Mouse (Mus musculus) myocyte (in vitro differentiated cells): ENCODE measurements at regions not wholly inside any gene's neighbourhood (a gene's known extent, or its start where the extent isn't known, plus 50 kb on each side); places are given as distances from the start of the nearest gene placed in this dataset.
"Not testable (repeated sequence)": the region's sequence is repeated elsewhere in the genome, so short reads cannot be mapped to it uniquely, and the experiment has no call there.

Experiments used
- E2F4 ChIP-seq: IDR thresholded peaks from one replicate; pipeline ENCODE4 v1.6.1; 2011; ENCODE audit warnings: mild to moderate bottlenecking, control low read depth, moderate library complexity; ENCODE audit not compliant: insufficient read depth
- MYOD1 ChIP-seq, 3 experiments: IDR thresholded peaks; one replicate each; pipeline ENCODE4 v1.6.1; 2011; ENCODE audit warnings: control low read depth in 2 of 3, low read depth in 2 of 3, mild to moderate bottlenecking in 2 of 3, moderate library complexity in 1 of 3; ENCODE audit not compliant: insufficient read length in 2 of 3, control insufficient read depth in 1 of 3
- MYOG ChIP-seq, 3 experiments: IDR thresholded peaks; one replicate each; pipeline ENCODE4 v1.6.1; 2011; ENCODE audit warnings: control low read depth in 2 of 3, low read depth in 2 of 3, mild to moderate bottlenecking in 2 of 3; ENCODE audit not compliant: insufficient read length in 2 of 3, control insufficient read depth in 1 of 3, insufficient read depth in 1 of 3
- POLR2A ChIP-seq: IDR thresholded peaks from one replicate; pipeline ENCODE4 v1.6.1; 2011; ENCODE audit warnings: low read depth, mild to moderate bottlenecking, control low read depth, moderate library complexity; ENCODE audit not compliant: insufficient read length
- REST ChIP-seq: IDR thresholded peaks from one replicate; pipeline ENCODE4 v1.6.1; 2011; ENCODE audit warnings: mild to moderate bottlenecking, control low read depth, moderate library complexity; ENCODE audit not compliant: insufficient read depth, insufficient read length
- SRF ChIP-seq: IDR thresholded peaks from one replicate; pipeline ENCODE4 v1.6.1; 2011; ENCODE audit warnings: low read depth; ENCODE audit not compliant: control insufficient read depth, insufficient read length
- TCF12 ChIP-seq: IDR thresholded peaks from one replicate; pipeline ENCODE4 v1.6.1; 2011; ENCODE audit warnings: mild to moderate bottlenecking, control low read depth; ENCODE audit not compliant: poor library complexity, insufficient read depth, severe bottlenecking
- TCF3 ChIP-seq: IDR thresholded peaks from one replicate; pipeline ENCODE4 v1.6.1; 2011; ENCODE audit warnings: low read depth, control low read depth; ENCODE audit not compliant: insufficient read length
- USF1 ChIP-seq: IDR thresholded peaks from one replicate; pipeline ENCODE4 v1.6.1; 2011; ENCODE audit warnings: low read depth, mild to moderate bottlenecking, control low read depth, moderate library complexity

DNA sequence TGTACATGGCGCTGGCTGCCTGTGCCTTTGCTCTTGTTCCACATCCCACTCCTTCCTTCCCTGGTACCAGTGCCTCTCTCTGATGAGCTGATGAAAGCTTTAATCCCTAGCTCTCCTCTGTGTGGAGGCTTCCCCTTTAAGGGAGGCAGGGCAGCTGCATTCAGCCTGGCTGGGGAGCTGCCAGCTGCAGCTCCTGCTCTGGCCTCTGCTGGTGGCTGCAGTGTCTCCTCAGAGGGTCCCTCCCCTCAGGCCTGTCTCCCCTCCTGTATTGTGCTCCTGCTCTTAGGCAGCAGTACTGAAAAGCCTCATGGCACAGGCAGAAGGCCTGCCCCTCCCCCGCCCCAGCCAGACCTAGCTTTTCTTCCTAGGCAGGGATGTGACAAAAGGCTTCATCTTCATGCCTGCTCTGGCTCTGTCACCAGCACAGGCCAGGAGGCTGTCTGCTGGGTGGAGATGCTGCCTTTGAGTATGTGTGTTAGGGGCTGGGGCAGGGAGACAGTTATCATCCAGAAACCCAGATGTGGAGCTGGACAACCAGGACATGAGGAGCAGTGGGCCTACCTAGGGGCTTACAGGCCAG is 97.7 kb upstream of the Zcchc13 start:
- TF ChIP-seq MYOG (IDR thresholded peaks at IDR 0.05; ENCODE audit: control insufficient read depth in 1 of 3, insufficient read depth in 1 of 3, insufficient read length in 2 of 3, low read depth in 2 of 3): peak in 1 of 3 experiments; percentile 5
- TF ChIP-seq USF1; POLR2A; MYOD1 (IDR thresholded peaks at IDR 0.05; ENCODE audit: control insufficient read depth in 1 of 3, insufficient read length in 2 of 3, low read depth in 2 of 3); TCF3; TCF12; E2F4; REST; SRF: not testable (repeated sequence)
